Mouse (Mus musculus) embryonic fibroblast, embryonic 13.5 days (primary cell): ENCODE results near the gene Spsb1.

Experiments used
- CTCF ChIP-seq: IDR thresholded peaks from 2 replicates; pipeline ENCODE4 v1.5.1; 2011; ENCODE audit warnings: mild to moderate bottlenecking, control low read depth, low read length, moderate library complexity, borderline replicate concordance; ENCODE audit not compliant: insufficient read depth
- POLR2A ChIP-seq: IDR thresholded peaks from 2 replicates; pipeline ENCODE4 v1.6.1; 2011; ENCODE audit warnings: low read depth, mild to moderate bottlenecking, control low read depth, low read length, moderate library complexity

DNA sequence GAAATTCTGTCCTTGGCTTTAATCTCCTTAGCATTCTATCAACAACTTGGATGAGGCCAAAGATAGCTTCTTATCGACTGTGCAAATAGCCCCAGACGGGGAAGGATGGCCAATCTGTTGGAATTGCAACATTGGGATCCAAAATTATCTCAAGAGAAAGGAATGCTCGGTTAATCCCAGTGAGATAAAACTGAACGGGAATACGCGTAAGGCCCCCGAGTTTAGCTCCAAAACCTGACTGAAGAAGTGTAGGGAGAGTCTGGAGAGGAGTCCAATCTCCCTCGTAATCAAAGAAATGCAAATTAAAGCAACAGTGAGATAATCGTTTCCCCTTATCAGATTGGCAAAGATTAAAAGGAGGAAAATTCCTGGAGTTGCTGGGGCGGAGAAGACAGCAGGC, 104.2 kb downstream of the Spsb1 start:
- no peak for TF ChIP-seq CTCF
- TF ChIP-seq POLR2A, result no peak
